Mouse (Mus musculus) neural tube, embryonic 10.5 days (tissue): Measurements from ENCODE around the gene Cfap77.
A peak's percentile ranks its signal among the peaks of the same experiment; 100 is the strongest.

Experiments used
- DNase-seq: peaks from one replicate; pipeline ENCODE4 v3.0.0-alpha.2; 2017; ENCODE audit warnings: low spot score; ENCODE audit errors: extremely low spot score

Gene Cfap77

DNA sequence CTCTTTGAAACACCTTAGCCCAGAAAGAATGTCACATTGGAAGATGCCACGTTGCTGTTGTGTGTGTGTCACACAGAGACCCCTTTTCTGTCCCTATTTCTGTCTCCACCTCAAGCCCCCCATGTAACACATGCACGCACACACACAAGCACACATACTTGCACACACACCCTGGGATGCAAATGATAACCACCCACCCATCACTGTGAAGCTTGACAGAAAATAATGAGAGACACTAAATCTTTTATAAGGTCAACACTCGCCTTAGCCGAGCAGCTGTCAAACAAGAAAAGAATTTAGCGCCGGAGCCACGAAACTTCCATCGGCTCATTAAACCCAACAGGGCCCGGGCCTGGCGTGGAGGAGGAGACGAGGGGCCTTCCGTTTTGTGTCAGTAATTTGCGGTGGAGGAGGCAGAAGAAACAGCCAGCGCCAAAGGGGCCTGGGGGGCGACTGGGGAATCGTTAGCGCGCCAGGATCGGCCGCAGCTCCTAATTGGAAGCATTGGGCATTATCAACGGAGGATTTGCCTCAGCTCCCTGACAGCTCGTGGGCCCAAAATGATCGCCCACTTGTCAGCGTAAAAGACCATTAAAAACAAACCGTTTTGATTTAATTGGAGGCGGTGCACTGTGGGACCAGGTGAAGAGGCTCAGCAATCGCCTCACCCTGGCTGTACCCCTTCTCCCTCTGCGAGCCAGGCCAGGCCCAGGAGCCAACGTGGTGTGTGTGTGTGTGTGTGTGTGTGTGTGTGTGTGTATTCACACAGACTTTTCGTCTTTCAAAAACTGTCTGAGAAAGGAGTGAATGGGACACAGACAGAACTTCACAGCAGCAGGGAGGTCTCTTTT lies 111.0 kb downstream of the Cfap77 start:
- DNase-seq, result no peak

DNA sequence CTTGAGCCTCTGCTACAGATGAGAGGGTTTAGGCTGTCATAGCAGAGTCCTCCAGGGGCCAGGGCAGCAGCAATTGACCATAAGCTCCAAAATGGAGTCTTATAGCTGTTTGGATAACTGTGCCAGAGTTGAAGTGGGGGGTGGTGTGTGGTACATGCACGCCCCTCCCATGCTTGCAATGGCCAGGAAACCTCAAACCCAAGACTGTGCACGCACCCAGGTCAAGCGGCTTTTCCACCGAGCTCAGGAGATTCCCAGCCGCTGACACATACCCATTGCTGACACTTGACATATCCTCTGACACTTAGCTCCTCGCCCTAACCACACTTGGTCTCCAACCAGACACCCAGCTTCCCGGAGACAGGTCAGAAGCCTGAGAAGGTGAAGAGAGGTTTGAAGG lies 115.9 kb downstream of the Cfap77 start:
- DNase-seq, result no peak

DNA sequence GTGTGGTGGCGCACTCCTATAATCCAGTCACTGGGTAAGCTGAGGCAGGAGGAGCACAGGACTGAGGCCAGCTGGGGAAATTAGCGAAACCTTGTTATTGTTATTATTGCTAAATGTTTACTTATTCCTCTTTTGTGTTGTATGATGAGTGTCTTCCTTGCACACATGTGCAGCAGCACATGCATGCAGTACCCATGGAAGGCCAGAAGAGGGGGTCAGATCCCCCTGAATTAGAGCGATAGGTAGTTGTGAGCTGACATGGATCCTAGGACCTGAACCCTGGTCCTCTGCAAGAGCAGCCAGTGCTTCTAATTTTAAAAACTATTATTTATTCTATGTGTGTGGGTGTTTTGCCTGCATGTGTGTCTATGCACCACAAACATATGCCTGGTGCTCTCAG lies 124.3 kb downstream of the Cfap77 start:
- no peak for DNase-seq

DNA sequence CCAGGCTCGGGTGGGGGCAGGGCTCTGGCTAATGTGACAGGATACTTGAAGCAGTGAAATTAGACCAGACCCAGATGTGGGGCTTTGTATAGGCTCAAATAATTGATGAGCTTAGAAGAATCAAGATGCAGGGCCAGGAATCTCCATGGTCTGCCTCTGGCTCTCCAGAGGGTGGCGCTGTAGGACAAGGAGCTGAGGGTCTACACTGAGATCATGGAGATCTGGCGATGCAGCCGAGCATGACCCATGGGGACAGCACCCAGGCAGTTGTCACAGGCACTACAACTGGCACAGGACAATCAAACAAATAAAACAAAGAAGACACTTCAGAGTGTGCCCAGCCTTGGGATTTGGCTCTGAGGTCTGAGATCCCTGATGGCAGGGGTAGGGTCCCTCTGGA lies 131.0 kb downstream of the Cfap77 start:
- peak; percentile 87 for DNase-seq

DNA sequence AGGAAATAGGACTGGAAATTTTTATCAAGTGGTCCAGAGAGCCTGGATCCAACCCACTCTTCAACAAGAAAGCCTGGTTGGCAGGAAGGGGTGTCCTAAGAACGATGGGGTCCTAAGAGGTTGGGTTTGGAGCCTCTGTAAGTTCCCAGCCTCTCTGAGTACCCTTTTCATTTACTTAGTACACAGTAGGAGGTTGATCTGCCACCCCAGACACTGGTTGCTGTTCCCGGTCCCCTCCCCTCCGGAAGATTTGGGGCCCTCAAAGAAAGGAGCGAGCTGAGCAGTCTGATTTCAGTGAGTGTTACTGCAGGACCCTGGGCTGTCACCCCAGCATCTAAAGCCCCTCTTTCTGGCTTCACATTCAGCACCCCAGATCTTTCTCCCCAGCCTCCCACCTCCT lies 135.9 kb downstream of the Cfap77 start:
- no peak for DNase-seq

DNA sequence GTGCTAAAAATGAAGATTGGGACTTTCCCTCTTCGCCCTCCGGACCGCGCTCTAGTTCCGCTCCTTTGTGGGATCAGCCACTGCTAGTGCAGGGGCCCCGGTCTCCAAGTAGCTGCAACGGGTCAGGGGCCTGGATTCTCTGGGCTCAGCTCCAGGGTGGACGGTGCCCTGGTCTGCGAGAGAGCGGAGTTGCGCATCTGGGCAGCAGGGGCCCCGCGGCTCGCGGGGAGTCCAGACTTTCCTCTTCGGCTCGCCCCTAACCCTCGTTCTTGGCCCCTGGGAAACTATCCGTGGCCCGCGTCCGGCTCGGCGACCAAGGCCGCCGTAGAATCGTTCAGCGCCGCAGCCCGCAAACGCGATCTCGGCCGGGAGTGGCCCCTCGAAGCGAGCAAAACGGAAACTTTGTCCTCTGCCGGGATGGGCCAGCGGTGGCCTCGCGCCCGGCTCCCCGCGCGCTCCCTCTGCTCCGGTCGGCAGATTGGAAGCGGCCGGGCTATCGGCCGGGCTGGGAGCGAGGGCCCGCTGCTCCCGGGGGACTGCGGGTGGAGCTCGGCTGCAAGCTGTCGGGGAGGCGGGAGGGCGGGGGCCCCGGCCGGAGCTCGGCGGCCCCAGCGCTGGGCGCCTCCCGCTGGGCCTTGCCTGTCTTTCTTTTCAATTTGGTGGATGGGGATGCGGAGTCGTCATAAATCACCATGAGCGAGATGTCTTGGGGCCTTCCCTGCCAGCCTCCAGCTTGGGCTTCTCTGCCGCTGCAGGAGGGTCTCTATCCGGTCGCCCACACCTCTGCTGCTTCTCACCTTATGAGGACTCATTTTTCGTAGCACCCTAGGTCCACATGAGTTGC lies 137.1 kb downstream of the Cfap77 start:
- peak; percentile 69 for DNase-seq

DNA sequence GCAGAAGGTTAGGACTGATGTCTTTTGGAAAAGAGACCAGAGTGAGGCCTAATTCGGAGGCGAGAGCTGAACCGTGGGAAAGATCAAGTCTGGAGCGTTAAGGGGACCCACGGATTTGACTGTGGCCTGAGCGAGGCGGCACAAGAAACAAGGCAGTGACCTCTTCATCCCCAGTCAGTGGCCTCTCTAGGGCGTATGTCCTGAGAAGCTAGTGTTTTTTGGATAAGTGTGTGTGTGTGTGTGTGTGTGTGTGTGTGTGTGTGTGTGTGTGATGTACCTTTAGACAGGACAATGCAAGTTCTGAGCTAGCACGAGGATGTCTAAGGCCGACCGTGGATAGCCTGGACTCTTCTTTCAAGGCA lies 137.7 kb downstream of the Cfap77 start:
- no peak for DNase-seq

DNA sequence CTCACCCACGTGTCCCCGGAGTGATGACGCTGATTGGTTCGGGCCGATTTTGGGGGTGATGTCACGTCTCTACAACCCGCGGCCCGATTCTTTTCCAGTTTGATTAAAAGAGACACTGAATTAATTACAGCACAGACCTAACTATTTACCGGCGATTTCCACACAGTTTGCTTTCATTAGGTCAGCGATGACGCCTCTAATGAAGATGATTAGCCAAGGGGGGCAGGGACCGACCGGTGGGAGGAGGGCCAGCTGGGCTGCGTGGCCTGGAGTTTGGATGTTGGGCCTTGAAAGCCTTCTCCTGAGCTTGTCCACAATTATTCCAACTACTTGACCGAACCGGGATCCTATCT lies 138.4 kb downstream of the Cfap77 start, which contains the start of gene Barhl1:
Barhl1 (minus strand) TSS at position 156 of the 353 bp plus-strand sequence.
- DNase-seq, result peak; percentile 50

DNA sequence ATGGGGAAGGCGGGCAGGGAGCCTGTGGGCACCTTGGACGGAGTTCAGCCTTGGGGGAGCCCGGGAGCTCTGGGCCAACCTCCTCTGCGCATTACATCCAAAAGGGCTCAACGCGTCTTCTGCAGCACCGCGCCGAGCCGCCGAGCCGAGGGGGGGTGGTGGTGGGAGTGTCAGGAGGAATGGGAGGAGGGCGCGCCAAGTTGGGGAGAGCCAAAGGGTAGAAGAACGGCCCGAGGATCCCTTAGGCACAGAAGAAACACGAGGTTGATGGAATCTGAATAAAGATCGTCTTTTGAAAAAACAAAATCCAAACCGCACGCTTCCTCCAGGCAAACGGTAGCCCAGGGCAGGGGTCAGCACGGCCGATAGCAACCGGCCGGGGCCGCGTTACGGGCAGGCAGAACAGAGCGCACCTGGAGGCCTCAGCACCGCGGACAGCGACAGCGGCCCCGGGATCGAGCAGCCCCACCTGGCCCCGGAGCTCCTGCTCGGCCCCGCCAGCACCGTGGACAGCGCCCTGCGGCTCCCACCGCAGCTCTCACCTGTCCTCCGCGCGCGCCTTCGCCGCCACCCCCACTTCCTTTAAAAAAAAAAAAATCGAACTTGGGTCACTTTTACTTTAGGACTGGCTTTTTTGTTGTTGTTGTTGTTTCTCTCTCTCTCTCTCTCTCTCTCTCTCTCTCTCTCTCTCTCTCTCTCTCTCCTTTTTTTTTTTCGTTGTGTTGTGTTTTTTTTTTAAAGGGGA lies 138.9 kb downstream of the Cfap77 start:
- DNase-seq, result peak; percentile 75

DNA sequence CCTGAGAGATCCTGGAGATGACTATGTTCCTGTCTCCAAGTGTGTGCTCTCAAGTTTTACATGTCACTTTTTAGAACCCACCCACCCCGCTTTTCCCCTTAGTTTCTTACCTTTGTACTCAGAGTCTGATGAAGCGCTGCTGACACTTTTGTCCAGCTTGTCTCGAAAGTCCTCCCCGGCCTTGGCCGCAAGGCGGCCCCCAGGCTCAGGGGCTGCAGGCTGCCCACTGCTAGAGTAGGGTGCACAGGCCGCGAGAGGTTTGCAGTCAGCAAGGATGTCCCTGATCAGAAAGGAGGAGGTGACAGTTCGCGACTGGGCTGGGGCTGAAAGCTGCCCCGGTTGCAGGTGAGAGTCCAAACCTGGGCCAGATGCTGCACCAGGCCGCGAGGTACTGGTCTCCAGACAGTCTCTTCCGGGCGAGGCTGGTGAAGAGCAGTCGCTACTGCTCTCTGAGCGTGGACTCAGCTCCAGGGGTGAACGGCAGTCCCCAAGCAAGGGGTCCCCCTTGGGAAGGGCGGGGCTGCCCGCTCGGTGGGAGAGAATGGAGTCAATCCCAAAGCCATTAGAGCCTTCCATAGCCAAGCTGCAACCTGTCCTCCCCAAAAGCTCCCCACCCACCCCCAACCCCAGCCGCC lies 139.6 kb downstream of the Cfap77 start:
- peak; percentile 44 for DNase-seq

DNA sequence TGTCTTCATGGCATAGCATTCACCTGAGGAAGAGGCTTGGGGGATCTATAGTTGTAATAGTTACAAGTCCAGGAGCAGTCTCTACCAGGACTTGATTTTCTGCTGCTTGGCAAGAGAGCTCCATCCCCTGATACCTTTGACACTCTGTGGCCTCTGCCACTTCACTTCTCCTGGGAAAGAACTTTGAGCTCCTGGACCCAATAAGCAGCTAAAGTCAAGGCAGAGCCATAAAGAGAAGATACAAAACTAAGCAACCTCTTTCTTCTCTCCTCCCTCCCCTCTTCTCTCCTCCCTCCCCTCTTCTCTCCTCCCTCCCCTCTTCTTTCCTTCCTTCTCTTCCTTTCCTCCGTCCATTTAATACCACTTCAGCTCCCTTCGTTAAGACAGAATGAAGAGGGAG lies 140.7 kb downstream of the Cfap77 start:
- DNase-seq, result no peak

DNA sequence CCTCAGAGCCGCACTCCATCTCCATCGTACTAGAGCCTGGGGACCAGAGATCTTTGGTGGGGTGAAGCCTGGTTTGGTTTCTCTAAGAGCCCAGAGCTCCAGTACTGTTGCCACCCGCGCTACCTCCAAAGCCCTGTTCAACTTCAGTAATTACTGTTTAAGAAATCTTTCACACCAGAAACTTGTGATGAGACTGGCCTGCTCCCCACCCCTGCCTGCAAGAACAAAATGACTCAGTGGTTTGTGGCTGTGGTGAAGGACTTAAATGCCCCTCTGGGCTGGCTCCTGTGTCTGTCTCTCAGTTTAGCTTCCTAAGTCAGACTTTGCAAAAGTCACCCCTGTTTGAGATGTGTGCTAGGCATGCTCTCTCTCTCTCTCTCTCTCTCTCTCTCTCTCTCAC lies 141.9 kb downstream of the Cfap77 start:
- DNase-seq, result peak; percentile 45

DNA sequence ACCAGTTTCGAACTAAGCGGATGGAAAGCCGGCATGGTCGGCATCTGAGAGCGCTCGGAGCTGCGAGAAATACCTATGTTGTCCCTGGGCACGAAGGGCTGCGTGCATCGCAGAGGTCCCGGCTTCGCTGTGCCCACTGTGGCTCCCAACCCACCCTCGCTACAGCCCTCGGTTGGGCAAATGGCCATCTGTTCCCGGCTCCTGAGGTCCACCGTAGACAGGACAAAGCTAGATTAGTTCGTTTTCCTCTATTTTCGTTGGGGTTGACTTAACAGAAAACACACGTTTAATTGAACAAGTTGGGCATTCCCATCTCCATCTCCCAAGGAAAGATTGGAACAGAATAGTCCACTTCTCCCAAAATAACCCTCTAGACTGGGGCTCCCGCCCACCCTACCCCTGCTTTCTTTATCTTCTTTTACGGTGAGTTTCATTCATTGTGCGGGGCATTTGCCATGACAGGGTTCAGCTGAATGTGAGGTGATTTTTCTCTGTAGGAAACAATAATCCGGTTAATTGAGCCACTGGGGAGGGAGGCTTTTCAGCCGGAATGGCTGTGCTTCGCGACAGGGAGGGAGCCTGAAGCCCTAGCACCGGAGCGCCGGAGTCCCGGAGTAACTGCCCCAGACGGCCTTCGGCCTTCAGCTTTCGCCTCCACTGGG lies 142.7 kb downstream of the Cfap77 start:
- DNase-seq, result peak; percentile 56

DNA sequence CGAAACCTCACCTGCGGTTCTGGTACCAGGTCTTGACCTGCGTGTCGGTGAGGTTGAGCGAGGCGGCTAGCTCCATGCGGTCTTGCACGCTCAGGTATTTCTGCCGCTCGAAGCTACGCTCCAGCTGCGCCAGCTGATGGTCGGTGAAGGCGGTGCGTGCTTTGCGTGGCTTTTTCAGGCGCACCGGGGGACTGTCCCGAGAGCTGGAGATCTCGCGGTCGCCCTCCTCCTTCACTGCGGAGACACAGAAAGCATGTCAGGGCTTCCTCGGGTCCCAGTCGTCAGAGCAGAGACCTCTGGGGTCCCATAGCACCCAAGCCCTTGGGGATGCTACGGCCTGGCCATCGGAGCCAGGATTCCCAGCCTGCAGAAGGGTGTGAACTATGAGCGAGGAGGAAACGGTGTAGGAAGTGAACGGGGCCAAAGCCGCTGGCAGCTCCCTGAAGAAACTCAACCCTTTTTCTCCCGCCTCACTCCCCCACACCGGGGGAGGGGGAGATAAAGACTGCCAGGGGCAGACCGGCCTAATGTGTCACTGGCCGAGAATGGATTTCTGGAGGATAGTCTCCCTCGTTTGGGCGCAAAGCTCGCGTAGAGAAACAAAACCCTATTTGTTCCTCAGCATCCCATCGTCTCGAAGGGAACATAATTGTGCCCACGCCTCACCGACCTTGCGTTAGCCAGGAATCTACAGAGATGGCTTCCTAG lies 143.4 kb downstream of the Cfap77 start:
- peak; percentile 59 for DNase-seq

DNA sequence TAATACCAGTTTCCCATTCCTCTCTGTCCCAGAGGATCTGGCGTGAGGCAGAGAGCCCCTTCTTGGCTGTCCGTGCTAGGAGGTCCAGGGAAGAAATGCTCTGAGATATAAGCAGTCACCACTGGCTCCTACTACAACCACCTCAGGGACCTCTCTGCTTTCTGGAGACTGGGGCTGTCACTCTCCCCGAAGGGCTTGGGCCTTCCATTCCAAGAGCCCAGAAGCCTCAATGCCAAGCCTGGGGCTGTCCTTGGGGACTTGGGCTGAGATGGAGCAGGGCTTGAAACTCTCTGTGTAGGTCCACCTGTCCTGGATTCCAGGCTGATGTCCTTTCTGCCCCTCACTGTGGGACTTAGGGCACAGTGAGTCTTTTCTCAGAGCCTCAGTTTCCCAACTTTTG lies 144.0 kb downstream of the Cfap77 start:
- peak; percentile 40 for DNase-seq

DNA sequence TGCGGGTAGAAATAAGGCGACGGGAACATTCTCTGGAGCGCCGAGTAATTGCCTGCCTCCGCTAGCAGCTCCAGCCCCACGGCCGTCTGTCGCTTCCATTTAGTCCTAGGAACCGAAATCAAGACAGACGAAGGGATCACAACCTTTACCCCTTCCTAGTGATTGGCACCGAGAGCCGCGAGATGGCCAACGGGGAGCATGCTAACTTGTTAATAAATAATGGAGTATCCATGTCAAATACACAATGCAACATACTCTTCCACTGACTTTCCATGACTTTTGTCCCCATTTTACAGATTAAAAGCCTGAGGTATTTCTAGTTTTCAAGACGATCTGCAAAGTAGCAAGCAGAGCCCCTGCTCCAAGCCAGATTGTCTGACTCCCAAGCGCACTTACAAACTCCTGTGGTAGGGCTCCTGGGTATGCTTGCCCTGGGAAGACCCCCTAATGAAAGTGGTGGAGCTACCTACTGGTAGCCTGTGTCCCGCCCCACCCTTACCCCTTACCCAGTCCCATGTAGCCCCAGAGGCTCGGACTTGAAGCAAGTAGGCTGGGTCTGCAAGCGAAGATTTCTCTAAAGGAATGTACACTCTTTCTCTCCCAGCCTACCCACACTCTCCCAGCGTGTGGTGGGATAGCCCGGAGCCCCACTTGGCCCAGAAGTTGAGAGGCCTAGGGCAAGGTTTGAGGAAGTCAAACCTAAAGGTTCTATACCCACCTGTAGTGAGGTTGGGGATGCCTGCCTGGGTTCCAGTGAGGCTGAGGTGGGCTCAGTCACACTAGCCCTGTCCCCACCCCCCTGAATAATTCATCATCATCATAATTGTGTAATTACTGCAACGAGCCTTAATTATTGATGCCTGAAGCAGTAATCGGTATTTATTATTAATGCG lies 144.8 kb downstream of the Cfap77 start:
- DNase-seq, result peak; percentile 34

DNA sequence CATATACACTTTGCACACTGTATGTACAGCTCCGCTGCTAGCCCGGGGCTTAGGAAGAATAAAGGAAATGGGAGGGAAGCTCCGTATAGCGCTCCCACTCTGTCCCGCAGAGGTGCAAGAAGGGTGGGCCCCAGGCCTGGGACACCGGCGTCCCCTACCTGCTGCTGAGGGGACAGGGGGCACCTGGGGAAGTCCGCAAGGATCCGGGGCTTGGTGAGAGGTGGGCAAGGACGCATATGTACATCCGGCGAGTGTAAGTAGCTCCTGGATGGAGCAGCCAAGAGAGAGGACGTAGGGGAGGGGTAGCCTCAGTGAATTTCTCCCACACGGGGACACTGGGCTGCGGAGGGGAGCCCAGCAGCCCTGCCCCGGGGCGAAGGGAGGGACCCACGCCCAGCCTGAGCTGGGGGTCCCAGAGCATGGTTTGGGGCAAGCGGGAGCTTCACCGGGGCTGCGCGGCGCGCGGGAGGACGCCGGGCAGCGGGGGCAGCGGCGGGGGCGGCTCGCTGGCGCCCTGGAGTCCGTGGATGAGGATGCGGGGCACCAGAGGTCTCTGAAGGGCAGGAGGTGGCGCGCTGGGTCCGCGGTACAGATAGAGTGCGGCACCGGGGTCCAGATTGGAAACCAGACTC lies 145.6 kb downstream of the Cfap77 start:
- DNase-seq, result peak; percentile 52

DNA sequence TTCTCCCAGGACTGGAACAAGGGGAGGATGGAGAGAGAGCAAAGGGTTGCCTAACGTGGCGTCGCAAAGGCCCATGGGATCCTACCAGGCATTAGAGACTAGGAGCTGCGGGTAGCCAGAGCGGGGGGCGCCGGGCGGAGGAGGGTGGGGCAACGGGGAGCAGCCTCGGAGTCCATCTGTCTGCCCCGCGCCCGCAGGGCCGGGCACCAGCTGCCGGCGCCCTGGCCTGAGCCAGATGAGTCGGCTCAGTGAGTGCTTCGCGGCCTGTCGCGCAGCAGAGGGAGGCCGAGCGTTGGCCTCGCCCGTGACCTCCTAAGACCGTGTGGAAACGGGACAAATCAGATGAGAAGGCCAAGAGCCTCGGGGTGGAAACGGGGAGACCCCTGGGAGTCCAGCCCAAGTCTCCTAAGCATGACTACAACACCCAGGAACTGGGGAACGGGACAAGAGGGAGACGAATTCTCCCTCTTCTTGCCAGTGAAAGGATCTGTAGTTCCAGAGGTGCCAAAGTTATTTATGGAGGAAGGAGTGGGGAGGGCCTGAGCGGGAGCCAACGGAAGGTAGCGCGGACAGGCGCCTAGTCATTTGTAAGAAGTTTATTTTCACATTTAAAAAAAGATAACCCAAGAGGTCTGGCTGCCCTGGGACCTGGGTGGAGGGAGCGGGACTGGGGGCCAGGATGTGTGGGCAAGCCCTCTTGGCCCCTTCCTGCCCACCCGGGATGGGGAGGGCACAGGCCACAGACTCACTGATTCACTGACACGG lies 146.3 kb downstream of the Cfap77 start:
- DNase-seq, result peak; percentile 75
